Mouse (Mus musculus) megakaryocyte, adult 5-6 weeks (primary cell): Measurements from ENCODE around the gene Npcd. TPM values are rescaled to one million over a fixed set of nuclear protein-coding genes. Genes with fewer than 3 reads are reported as not detected.

Source experiments
- ATAC-seq: 2 replicates; pipeline ENCODE4 v1.8.0; 2016; ENCODE audit warnings: mild to moderate bottlenecking, inconsistent platforms; ENCODE audit not compliant: poor library complexity, severe bottlenecking
- total RNA-seq, 2 experiments: library from RNA; stranded (forward) in 1 of 2; stranded (reverse) in 1 of 2; fragments of 153-499, 151-499 nt in 1 of 2; fragments of 221-1000, 200-1000 nt in 1 of 2; gene quantifications; 2 replicates each; pipeline versions ENCODE4 v1.2.3 to v1.2.4; 2015 to 2017

Gene Npcd
- total RNA-seq, 2 experiments from 2014 or later, result not detected

DNA sequence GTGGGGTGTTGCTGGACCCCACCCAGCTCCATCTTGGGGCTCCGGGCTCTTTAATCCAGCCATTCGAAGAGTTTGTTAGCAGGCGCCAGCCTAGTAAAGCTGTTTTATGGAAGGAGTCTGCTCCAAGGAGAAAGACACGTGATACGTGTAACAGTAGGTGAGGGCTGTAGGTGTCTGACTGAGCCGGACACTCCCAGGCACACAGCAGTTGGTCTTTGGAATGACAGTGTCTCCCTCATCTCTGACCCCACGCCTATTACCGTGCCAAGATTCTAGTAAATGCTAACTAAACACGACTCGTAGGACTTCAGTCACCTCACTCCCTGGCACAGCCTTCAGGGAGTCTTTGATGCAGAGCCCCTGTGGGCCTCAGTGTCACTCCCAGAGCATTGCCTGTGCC lies 88.7 kb downstream of the Npcd start:
- ATAC-seq, result no peak

DNA sequence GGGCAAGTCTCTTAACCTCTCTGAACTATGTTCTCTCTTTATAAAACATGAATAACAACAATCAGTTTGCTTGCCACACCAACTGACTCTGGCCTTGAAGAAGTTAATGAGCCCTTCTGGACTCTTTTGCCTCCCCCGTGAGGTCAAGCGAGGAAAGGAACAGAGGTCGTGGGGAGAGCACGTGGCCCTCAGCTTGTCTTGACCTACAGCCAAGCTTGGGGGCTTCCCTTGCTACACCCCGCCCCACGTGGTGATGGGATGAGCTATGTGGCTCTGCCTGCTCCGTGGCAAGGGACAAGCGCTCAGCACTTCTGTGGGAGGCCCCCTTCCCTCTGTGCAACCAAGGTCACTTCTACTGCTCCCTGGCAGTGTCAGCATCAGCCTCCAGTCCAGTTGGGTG lies 89.3 kb downstream of the Npcd start:
- no peak for ATAC-seq

DNA sequence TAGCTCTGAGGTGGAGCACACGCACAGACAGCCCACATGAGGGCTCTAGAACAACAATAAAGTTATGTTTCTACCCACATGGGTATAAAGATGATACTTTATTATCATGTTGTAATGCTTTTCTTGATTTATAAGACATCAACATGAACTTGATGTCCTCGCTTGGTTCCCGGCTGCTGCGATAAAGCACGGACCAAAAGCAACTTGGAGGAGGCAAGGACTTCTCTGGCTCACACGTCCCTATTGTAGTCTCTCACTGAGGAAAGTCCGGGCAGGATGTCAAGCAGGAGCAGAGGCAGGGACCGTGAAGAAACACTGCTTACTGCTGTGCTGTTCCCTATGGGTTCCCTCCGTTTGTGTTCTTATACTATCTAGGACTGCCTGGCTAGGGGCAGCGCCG lies 90.0 kb downstream of the Npcd start:
- no peak for ATAC-seq

DNA sequence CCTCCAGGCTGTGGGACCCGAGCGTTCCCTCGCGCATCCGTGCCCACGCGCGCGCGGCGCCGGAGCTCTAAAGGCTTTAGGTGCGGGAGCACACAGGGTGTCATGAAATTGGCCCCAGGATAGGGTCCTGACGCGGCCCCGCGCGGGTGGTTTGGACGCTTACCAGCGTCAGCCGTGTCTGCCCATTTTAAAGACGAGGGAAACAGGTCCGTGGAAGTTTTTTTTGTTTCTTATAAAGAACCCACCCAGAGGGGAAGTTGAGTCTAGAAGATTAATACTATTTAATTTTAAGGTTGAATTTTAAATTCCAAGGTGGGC lies 91.4 kb downstream of the Npcd start:
- ATAC-seq, result no peak

DNA sequence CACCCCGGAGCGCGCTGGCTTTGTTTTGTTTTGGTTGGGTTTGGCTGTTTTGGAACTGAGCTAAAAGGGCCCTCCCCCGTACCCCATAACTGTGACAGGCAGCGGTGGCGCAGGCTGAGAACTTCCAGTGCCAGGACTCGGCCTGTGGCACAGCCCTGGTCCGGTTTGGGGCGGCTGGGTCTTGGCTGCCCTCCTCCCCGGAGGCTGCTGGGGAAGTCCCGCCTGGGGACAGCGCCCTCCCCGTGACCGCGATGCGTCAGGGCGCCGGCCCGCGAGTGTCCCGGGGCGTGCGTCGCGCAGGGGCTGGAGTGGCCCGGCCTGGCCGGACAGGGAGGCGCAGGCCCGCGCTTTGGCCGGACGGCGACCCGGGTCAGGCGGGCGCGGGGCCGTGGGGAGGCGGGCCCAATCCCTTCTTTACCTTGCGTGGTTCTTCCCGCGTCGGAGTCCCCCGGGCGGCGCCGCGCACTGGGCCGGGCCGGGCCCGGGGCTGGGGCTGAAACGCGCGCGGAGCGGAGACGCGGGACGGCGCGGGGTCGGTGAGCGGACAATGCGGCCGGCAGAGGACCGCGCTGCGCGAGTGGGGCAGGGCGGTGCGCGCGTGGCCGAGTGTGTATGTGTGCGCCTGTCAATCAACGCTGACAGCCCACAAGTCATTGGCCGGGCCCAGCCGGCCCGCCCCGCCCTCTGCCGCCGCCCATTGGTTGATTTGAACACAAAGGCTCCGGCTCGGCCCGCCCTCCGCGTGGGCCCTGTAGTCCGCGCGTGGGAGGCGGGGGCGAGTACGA lies 91.9 kb downstream of the Npcd start, which contains the start of gene Sun2:
TSS of gene Sun2 (minus strand) at position 616 of the 785 bp plus-strand sequence.
- peak; percentile 57 for ATAC-seq

DNA sequence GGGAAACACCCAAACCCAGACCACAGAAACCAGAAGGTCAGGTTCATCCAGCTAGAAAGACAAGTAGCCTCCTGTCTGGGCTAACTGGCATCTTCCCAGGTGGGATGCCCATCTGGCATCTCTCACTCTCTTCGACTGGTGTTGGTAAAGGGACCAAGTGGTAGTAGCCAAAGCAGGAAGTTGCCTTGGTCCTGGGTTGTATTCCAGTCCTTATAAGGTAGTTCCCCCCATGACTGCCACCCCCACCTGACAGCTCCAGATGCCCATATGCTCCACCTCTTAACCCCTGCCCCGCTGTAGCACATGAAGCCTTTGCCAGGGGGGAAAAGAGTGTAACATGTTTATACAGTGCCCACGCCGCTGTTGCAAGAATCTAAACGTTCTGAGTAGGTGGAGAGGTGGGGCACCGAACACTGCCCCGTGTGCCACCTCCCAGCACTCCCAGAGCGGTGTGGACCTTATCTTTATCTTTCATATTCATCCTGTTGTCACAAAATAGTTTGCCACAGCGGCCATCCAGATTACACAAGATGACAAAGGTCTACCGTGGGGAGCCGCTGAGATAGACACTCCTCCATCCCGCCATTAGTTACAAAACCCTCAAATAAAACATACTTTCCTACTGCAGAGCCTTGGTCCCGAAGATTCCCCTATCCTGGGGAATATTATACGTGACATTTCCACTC lies 92.7 kb downstream of the Npcd start:
- ATAC-seq, result peak; percentile 59

DNA sequence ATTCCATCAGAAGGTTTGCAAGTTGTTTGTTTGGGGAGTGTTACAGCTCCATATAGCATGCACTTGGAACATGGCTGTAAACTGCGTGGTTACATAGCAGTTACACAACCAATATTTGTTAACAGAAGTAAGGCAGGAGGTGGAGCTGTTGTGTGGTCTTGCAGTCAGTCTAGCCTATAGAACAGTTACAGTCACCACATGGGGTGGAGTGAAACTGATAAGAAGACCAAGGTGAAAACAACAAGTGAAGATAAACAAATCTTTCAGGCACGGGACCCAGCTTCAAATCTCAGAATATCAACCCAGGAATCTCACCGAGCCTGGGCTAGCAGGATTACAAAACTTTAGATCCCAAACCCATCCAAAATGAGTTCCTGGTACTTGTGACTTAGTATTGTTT lies 93.3 kb downstream of the Npcd start:
- peak; percentile 34 for ATAC-seq

Other genes starting within 250 kb of the Npcd start
- gene Dmc1, start 229.1 kb downstream of the Npcd start, total RNA-seq (2015), result 3.7 and 7.0 TPM in 2 replicates
- 5.1 and 5.3 TPM in 2 replicates for gene Dmc1, start 229.1 kb downstream of the Npcd start, total RNA-seq (2017)
- gene Fam227a, start 175.3 kb downstream of the Npcd start, total RNA-seq (2015), result 0.20 and 0.87 TPM in 2 replicates
- gene Fam227a, start 175.3 kb downstream of the Npcd start, total RNA-seq (2017), result 0.12 and 1.2 TPM in 2 replicates
- 9.9 and 12.9 TPM in 2 replicates for gene Cby1, start 175.0 kb downstream of the Npcd start, total RNA-seq (2015)
- gene Cby1, start 175.0 kb downstream of the Npcd start, total RNA-seq (2017), result 45.0 and 52.0 TPM in 2 replicates
- gene Tomm22, start 163.4 kb downstream of the Npcd start, total RNA-seq (2015), result 161 and 184 TPM in 2 replicates
- gene Tomm22, start 163.4 kb downstream of the Npcd start, total RNA-seq (2017), result 81.2 and 82.1 TPM in 2 replicates
- gene Josd1, start 146.3 kb downstream of the Npcd start, total RNA-seq (2015), result 6.7 and 8.0 TPM in 2 replicates
- 10.7 and 13.0 TPM in 2 replicates for gene Josd1, start 146.3 kb downstream of the Npcd start, total RNA-seq (2017)
- 31.2 and 31.9 TPM in 2 replicates for gene Gtpbp1, start 143.4 kb downstream of the Npcd start, total RNA-seq (2015)
- 36.8 and 56.8 TPM in 2 replicates for gene Gtpbp1, start 143.4 kb downstream of the Npcd start, total RNA-seq (2017)
- gene Sun2, start 91.7 kb downstream of the Npcd start, total RNA-seq (2015), result 53.6 and 54.4 TPM in 2 replicates
- gene Sun2, start 91.7 kb downstream of the Npcd start, total RNA-seq (2017), result 129 and 161 TPM in 2 replicates
- 13.9 and 14.1 TPM in 2 replicates for gene Dnal4, start 56.4 kb downstream of the Npcd start, total RNA-seq (2015)
- gene Dnal4, start 56.4 kb downstream of the Npcd start, total RNA-seq (2017), result 9.6 and 12.3 TPM in 2 replicates
- 0.33 and 1.3 TPM in 2 replicates for gene Nptxr, start 29.5 kb downstream of the Npcd start, total RNA-seq (2015)
- 0.44 and 0.49 TPM in 2 replicates for gene Nptxr, start 29.5 kb downstream of the Npcd start, total RNA-seq (2017)
- 2.3 and 3.9 TPM in 2 replicates for gene Cbx6, start 451 bp upstream of the Npcd start, total RNA-seq (2015)
- 3.5 and 6.7 TPM in 2 replicates for gene Cbx6, start 451 bp upstream of the Npcd start, total RNA-seq (2017)
- 129 and 148 TPM in 2 replicates for gene Apobec3, start 57.4 kb upstream of the Npcd start, total RNA-seq (2015)
- gene Apobec3, start 57.4 kb upstream of the Npcd start, total RNA-seq (2017), result 124 and 125 TPM in 2 replicates
- gene Cbx7, start 136.9 kb upstream of the Npcd start, total RNA-seq (2015), result 4.9 and 5.5 TPM in 2 replicates
- gene Cbx7, start 136.9 kb upstream of the Npcd start, total RNA-seq (2017), result 3.9 and 7.0 TPM in 2 replicates
- gene Pdgfb, start 180.7 kb upstream of the Npcd start, total RNA-seq (2015), result 1.3 and 1.6 TPM in 2 replicates
- 0.40 and 1.7 TPM in 2 replicates for gene Pdgfb, start 180.7 kb upstream of the Npcd start, total RNA-seq (2017)